9 mouse cellular contexts compared by ENCODE assay signal in genomic region chr12:8313773-8314172, GRCm38 (mm10). TPM values are rescaled to one million over a fixed set of nuclear protein-coding genes. Genes with fewer than 3 reads are reported as not detected.
DNase-seq lines count a peak whose midpoint lies in the region; ATAC-seq and TF ChIP-seq lines count a peak whose summit lies in the region.
"Had no signal": no experiment of that assay in that cellular context is flagged by ENCODE, and none has a peak within 500 bp of the region (broad histone marks: within the 10 kb centered on the region; RNA-seq: fewer than 3 reads in every experiment).

No protein-coding gene starts in this region.

- no peaks in the 10 kb centered on the region for H3K9me3 ChIP-seq in heart, embryonic 11.5 days (replicated peaks; ENCODE audit: control insufficient read depth, low read length)
- no peaks in the 10 kb centered on the region for H3K9me3 ChIP-seq in ES-Bruce4 (replicated peaks; ENCODE audit: control insufficient read depth, insufficient read depth, low read length, poor library complexity, severe bottlenecking)
- H3K9me3 ChIP-seq in forebrain, postnatal 0 days (ENCODE audit: low read length): no peaks in the 10 kb centered on the region

- peaks cover 24% of the 10 kb centered on the region for H3K27me3 ChIP-seq in heart, embryonic 11.5 days (ENCODE audit: control insufficient read depth, insufficient read depth, low read length)
- H3K27me3 ChIP-seq in ES-Bruce4 (ENCODE audit: control insufficient read depth, insufficient read depth, low read length, poor library complexity, severe bottlenecking): no peaks in the 10 kb centered on the region
- 0 out of 2 replicates have a peak, but pooled peaks cover 4% of the 10 kb centered on the region for H3K27me3 ChIP-seq in forebrain, postnatal 0 days (ENCODE audit: insufficient read depth, low read length)

- no peak for TF ChIP-seq POLR2A in ES-Bruce4 (IDR thresholded peaks at IDR 0.05; ENCODE audit: insufficient read depth, low read length)

- WGBS in heart, embryonic 11.5 days (ENCODE audit: insufficient replicate concordance): 19% methylated on average over 12 of the region's 12 CpGs
- WGBS in forebrain, postnatal 0 days: 20% methylated on average over 12 of the region's 12 CpGs
- 24% methylated on average over 12 of the region's 12 CpGs for WGBS in macrophage (ENCODE audit: missing documents)

- peak overlapping the region; percentile 66 for H3K9ac ChIP-seq in heart, embryonic 11.5 days (ENCODE audit: low read depth, low read length)
- peak overlapping the region; percentile 60 for H3K9ac ChIP-seq in ES-Bruce4 (ENCODE audit: low read depth, poor library complexity, severe bottlenecking)
- H3K9ac ChIP-seq in forebrain, postnatal 0 days: peak overlapping the region; percentile 58

- H3K27ac ChIP-seq in heart, embryonic 11.5 days (ENCODE audit: low read depth, low read length): no peak overlapping the region
- H3K27ac ChIP-seq in ES-Bruce4 (ENCODE audit: insufficient read depth, low read length) (no peak overlapping the region), macrophage (peak overlapping the region; percentile 82)
- H3K27ac ChIP-seq in forebrain, postnatal 0 days (ENCODE audit: low read depth, low read length): no peak overlapping the region

- 0 out of 2 replicates have a peak, but pooled peaks cover 4% of the 10 kb centered on the region for H3K36me3 ChIP-seq in heart, embryonic 11.5 days (ENCODE audit: control insufficient read depth, insufficient read depth, low read length)
- H3K36me3 ChIP-seq in ES-Bruce4 (ENCODE audit: control insufficient read depth, insufficient read depth, low read length, poor library complexity, severe bottlenecking): peaks cover 4% of the 10 kb centered on the region; the same call in 1 of the 2 replicates
- H3K36me3 ChIP-seq in forebrain, postnatal 0 days (ENCODE audit: insufficient read depth): peaks cover 16% of the 10 kb centered on the region
- H3K36me3 ChIP-seq in macrophage (ENCODE audit: inconsistent target): peaks cover 19% of the 10 kb centered on the region

- H3K4me3 ChIP-seq in heart, embryonic 11.5 days (ENCODE audit: low read depth, low read length): peak overlapping the region; percentile 55
- H3K4me3 ChIP-seq in ES-Bruce4 (ENCODE audit: low read depth, low read length): peak overlapping the region; percentile 83
- H3K4me3 ChIP-seq in forebrain, postnatal 0 days (ENCODE audit: low read depth, low read length): peak overlapping the region; percentile 52
- peak overlapping the region; percentile 98 for H3K4me3 ChIP-seq in macrophage (ENCODE audit: inconsistent target)

- H3K79me2 ChIP-seq in macrophage (ENCODE audit: inconsistent target): peaks cover 43% of the 10 kb centered on the region

- H3K4me2 ChIP-seq in heart, embryonic 11.5 days: peak overlapping the region; percentile 85
- H3K4me2 ChIP-seq in forebrain, postnatal 0 days (ENCODE audit: low read depth): peak overlapping the region; percentile 83

- TF ChIP-seq CTCF in ES-Bruce4 (IDR thresholded peaks at IDR 0.05; ENCODE audit: low read depth, low read length): no peak
- TF ChIP-seq CTCF in forebrain, postnatal 0 days (IDR thresholded peaks at IDR 0.05; ENCODE audit: low read depth): no peak

- H3K4me1 ChIP-seq in heart, embryonic 11.5 days (ENCODE audit: control insufficient read depth, insufficient read depth, low read length): peaks cover 7% of the 10 kb centered on the region
- no peaks in the 10 kb centered on the region for H3K4me1 ChIP-seq in ES-Bruce4 (ENCODE audit: control insufficient read depth, insufficient read depth, low read length)
- no peaks in the 10 kb centered on the region; the same call in 1 of the 2 replicates for H3K4me1 ChIP-seq in forebrain, postnatal 0 days (ENCODE audit: insufficient read depth)

- no peak for TF ChIP-seq EP300 in ES-Bruce4 (IDR thresholded peaks at IDR 0.05; ENCODE audit: insufficient read depth, low read depth, low read length)

- ATAC-seq in heart, embryonic 11.5 days (replicated peaks; ENCODE audit: insufficient number of reproducible peaks, low FRiP score, low TSS enrichment): no peak
- ATAC-seq in forebrain, postnatal 0 days: peak; percentile 38

- DNase-seq in heart, postnatal 4 days: no peak
- no peak for DNase-seq in forebrain, postnatal 0 days
- DNase-seq in cerebellum, adult 11-12 months: no peak
- no peak for DNase-seq in kidney, adult 11 months
- DNase-seq in right cerebral cortex, adult 18-20 months: no peak

RNA-seq across cellular contexts. Expression of gene Hs1bp3, which starts 0.5 kb away (rescaled TPM):
- 9.8 and 12.7 TPM in 2 replicates for polyA plus RNA-seq in heart, embryonic 11.5 days (2014; fragmentation: Nextera tagmentation; extraction: Ambion mirVana)
- 10 to 100 TPM in 1 of 2 experiments, 1 to 10 TPM in 1; 7.2 to 11.0 TPM for total RNA-seq in heart, postnatal 4 days (2021)
- polyA plus RNA-seq in ES-Bruce4 (2011; ENCODE audit: insufficient read depth, insufficient read length, low read depth, missing spikeins) (32.6 and 37.5 TPM in 2 replicates), macrophage (2018) (33.1 to 40.0 TPM (median 38.6 TPM) in 3 replicates)
- total RNA-seq in forebrain, postnatal 0 days (2014; rRNA removed): 5.5 and 7.0 TPM in 2 replicates
- 4.2 and 5.8 TPM in 2 replicates for polyA plus RNA-seq in forebrain, postnatal 0 days (2015; fragmentation: Nextera tagmentation; extraction: Ambion mirVana)
- 10 to 100 TPM in 20 of 26 experiments, 1 to 10 TPM in 6; 6.4 to 34.0 (median 15.6) TPM for total RNA-seq in macrophage (2018; cell fraction: chromatin; rRNA removed)
- 10 to 100 TPM; 21.6 to 54.9 (median 34.9) TPM for total RNA-seq in macrophage (2018; cell fraction: cytosol; rRNA removed)
- total RNA-seq in macrophage (2018; cell fraction: nucleus; rRNA removed): 10 to 100 TPM; 13.1 to 39.0 (median 20.5) TPM

RNA-seq across cellular contexts. Expression of gene Gdf7, which starts 12.0 kb away (rescaled TPM):
- 0.14 TPM in 1 of 2 replicates, not detected in the other for polyA plus RNA-seq in heart, embryonic 11.5 days (2014; fragmentation: Nextera tagmentation; extraction: Ambion mirVana)
- under 1 TPM; 0.19 to 0.25 TPM for total RNA-seq in heart, postnatal 4 days (2021)
- polyA plus RNA-seq in ES-Bruce4 (2011; ENCODE audit: insufficient read depth, insufficient read length, low read depth, missing spikeins) (not detected in 2 replicates), macrophage (2018) (not detected in 3 replicates)
- total RNA-seq in forebrain, postnatal 0 days (2014; rRNA removed): 0.14 and 0.54 TPM in 2 replicates
- 0.10 and 0.18 TPM in 2 replicates for polyA plus RNA-seq in forebrain, postnatal 0 days (2015; fragmentation: Nextera tagmentation; extraction: Ambion mirVana)
- not detected for total RNA-seq in macrophage (2018; cell fraction: chromatin; rRNA removed)
- total RNA-seq in macrophage (2018; cell fraction: cytosol; rRNA removed): not detected
- total RNA-seq in macrophage (2018; cell fraction: nucleus; rRNA removed): not detected
- total RNA-seq: neutrophil, adult 5-6 weeks had no signal
